Mouse (Mus musculus) forelimb bud, embryonic 11.5 days (tissue): Measurements from ENCODE around the gene Fxr2.

ENCODE experiments used
- DNase-seq: peaks from one replicate; pipeline ENCODE4 v3.0.0-alpha.2; 2012; ENCODE audit warnings: low read depth, low spot score

Gene Fxr2

DNA sequence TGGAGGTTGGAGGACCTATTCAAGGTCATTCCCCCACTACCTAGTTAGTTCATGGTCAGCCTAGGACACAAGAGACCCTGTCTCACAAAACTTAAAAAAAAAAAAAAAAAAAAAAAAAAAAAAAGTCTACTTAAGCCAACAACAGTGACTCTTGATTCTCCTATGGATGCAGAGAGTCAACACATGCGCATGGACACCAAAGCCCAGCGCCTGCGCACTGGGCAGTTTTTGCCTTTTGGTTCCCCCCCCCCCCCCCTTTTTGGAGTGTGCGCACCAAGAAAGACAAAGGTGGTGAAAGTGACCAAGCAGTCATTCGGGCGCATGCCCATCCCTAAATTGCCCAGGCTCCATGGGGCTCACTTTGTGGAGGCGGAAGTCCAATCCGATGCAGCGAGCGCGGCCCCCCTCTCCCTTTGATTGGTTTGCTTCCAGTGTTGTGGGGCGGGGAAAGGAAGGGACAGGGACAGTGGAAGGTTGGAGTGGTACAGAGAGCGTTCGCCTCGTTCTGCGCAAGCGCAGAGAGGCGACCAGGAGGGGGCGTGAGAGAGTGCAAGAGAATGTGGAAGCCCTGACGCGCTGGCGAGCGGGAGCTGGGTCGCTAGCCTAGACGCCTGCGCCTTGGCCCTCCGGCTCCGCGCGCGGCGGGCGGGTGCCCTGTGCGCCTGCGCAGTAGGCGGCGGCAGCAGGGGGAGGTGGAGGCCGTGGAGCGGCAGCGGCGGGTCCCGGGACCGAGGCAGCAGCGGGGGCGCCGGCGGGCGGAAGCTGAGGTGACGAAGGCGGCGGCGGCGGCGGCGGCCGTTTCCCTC is at the start of gene Fxr2:
TSS of gene Fxr2 (plus strand) at position 707 of the 806 bp plus-strand sequence.
- DNase-seq: peak; percentile 100

DNA sequence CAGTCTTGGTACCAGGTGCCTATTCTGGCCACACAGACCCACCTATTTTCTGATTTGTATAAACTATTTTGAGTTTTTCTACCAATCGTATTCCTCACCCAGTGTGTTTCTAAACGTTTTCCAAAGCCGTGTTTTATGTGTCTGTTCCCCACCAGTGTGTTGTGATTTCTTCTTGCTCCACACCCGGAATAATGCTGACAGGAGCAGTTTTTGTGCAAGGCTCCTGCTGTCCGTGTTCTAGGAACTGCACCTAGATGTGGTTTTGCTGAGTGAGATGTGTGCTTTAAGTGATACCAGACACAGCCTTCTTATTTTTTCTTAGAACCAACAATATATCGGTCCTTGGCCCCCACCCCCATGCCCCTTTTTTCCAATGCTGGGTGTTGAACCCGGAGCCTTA is 48.8 kb upstream of the Fxr2 start:
- DNase-seq: no peak

DNA sequence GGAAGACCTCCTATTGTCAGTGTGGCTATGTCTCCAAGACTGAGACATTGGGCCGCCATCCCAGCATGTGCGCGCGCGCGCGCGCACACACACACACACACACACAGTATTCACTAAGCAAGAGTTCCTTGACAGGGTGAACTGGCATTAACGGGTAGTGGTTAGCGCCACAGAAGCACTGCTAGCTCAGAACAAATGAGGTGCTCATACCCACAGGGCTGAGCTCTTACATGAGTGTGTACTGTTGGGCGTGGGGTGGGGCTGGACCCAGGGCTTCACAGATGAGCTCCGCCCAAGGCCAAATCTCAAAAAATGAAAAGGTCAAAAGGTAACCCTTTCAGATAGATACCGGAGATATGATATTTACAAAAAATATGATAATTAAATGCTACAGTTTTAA is 47.9 kb upstream of the Fxr2 start:
- no peak for DNase-seq

DNA sequence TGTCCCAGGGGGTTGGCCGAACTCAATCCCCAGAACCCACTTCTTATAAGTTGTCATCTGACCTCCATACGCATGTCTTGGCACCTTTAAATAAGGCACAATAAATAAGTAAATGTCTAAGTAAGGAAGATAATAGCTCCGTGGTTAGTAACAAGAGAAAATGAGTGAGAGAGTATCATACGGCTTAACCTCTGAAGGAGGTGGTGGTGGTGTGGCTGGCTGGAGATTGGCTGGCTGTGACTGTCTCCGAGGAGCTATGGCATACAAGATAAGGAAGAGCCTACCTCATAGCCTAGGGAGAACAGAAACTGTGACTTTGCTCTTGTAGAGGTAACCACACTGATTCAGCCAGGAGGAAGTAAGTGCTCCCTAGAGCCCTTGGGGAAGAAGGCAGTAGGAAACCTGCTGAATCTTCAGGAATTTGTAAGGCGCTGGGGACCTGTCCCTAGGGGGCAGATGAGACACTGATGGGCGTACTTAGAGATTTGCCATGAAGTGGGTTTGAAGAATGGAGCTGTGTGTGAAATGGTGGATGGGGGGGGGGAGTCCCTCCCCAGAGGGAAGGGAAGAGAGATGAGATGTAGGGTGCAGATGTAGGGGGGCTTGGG is 47.0 kb upstream of the Fxr2 start:
- DNase-seq: no peak

DNA sequence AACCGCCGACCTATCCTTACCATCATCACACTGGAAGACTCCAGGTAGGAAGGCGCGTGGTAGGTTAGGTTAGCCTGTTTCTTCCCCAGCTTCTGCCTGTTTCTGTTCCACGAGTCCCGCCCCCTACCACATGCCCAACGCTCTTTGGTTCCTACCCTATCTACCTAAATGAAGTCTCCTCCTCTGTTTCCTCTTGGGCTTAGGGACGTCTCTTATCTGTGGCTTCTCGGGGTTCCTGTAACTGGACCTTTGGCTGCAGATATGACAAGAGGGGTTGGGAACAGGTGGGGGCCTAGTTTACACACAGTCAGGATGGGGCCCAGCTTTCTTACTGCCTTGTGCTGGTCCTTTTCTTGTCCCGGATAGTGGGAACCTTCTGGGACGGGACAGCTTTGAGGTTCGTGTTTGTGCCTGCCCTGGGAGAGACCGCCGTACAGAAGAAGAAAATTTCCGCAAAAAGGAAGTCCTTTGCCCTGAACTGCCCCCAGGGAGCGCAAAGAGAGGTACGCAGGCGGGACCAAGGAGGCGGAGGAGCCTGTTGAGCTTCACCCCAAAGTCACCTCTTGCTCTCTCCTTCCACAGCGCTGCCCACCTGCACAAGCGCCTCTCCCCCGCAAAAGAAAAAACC is 43.5 kb upstream of the Fxr2 start:
- DNase-seq: no peak

DNA sequence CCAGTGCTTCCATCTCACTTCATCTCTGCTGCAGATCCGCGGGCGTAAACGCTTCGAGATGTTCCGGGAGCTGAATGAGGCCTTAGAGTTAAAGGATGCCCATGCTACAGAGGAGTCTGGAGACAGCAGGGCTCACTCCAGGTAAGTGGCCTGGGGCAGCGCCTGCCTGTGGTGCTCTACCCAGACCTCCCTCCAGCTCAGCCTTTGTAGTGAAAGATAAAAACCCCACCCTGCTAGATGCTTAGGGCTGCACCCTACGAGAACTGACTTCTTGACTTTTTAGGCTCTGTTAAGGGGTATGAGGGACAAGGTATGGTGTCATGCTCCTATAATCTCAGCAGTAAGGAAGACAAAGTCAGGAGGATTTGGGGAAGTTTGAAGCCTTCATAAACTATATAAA is 42.2 kb upstream of the Fxr2 start:
- DNase-seq: no peak

DNA sequence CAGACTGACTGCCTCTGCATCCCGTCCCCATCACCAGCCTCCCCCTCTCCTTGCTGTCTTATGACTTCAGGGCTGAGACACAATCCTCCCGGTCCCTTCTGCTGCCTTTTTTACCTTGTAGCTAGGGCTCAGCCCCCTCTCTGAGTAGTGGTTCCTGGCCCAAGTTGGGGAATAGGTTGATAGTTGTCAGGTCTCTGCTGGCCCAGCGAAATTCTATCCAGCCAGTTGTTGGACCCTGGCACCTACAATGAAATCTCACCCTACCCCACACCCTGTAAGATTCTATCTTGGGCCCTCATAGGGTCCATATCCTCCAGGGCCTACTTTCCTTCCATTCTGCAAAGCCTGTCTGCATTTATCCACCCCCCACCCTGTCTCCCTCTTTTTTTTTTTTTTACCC is 41.4 kb upstream of the Fxr2 start:
- no peak for DNase-seq

DNA sequence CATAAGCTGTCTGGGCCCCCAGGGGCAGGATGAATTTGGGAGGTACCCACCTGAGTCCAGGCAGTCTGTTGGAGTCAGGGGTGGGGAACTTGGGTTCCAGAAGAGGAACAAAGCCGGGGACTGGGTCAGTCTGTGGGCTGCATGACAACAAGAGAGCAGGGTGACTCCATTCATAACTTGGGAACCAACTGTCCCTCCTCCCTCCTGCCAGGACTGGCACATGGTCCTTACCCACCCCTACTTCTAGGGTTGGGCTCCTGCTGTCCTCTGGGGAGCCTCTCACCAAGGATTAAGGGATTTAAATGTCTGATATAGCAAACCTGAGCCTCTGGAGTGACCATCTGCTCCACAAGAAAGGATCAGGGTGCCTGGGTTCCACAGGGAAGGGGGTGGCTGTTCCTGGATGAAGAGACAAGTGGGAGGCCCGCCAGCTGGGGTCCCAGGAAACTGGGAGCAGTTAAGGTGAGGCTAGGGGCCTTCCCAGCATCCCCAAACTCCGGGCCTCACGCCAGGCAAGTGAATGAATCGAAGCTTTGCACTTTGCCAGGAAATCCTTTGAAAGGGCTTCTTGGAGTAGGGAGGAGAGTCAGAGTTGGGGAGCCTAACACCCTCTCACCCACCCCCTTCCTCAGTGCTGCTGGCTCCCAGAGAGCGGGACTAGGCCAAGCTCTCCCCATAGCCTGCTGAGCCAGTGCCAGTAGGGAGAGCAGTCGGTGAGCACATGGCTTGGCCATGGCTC is 40.7 kb upstream of the Fxr2 start:
- no peak for DNase-seq

DNA sequence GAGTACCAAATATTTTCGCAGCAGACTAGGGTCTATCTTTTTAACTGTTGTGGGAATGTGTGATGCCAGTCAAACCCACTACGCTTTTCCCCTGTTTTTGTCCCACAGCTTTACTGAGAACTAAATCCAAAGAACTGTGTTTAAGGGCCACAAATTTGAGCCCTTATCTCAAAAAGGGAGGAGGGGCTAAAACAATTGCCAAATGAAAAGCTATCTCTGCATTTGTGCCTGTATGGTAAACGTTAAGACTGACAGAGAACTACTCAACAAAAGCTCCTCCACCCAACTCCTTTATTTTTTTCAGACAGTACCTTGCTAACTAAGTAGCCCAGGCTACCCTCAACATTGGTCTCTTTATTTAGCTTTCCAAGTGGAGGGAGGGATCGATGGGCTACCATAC is 40.0 kb upstream of the Fxr2 start:
- DNase-seq: no peak

DNA sequence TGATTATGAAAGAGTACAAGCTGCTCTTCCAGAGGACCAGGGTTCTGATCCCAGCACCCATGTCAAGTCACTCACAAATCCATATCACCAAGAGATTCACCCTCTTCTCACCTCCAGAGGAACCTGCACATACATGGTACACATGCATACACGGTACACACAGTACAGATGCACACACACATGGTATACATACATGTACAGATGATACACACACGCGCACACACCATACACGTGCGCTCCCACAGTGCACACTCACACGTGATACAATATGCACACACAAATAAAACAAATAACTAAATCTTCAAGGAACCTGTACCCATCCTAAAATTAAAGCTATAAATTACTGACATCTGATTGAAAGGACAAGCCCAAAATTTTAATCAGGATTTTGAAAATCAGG is 37.9 kb upstream of the Fxr2 start:
- no peak for DNase-seq

DNA sequence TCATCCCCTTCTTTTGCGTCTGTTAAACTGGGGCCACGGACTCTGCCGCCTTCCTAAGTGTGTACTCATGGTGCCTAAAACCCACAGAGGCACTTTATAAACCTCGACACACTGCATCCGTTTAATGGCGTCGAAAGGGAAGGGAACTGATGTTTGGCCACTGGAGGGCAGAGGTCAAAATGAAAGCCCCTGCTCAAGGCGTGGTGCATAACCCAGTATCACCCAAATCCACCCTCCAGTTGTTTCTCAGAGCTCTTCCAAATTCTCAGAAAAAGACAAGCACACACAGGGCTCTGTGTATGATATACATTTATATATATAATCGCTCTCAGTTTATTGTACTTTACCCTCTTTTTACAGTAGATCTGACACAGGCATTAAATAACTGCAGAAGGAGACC is 33.4 kb upstream of the Fxr2 start:
- DNase-seq: no peak

DNA sequence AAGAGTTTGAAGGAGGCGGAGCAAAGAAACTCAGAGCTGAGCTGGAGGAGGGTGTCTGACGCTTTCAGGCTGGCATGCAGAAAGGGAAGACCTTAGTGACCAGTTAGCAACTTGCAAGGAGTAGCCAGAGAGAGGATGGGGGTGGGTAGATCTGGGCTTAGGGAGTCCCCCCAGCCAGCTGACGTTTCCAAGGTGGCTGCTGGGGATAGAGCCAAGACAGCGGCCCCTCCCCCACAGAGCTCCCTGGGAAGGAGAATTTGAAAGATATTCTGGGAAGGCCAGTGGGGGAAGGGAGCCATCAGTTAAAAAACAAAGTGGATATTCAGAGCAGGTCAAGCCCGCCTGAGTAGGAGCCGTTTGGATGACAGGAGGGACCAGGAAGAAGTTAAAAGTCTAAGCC is 32.7 kb upstream of the Fxr2 start:
- peak; percentile 35 for DNase-seq

DNA sequence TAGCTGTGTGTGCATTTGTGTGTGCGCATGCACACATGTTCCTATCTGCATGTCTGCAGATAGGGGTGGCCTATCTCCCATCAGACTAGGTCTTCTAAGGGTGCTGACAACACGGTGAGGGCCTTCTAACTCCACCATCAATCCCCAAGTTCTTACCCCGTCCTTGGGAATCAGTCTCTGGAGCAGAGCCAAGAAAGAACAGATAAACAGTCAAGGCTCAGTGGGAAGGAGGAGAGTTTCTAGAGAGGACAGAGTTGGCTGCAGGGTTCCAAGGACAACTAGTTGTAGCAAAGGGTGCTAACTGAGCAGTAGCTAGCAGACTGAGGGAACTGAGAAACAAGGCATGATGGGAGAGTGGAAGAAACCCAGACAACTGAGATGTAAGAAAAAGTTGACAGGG is 31.0 kb upstream of the Fxr2 start:
- DNase-seq: no peak

DNA sequence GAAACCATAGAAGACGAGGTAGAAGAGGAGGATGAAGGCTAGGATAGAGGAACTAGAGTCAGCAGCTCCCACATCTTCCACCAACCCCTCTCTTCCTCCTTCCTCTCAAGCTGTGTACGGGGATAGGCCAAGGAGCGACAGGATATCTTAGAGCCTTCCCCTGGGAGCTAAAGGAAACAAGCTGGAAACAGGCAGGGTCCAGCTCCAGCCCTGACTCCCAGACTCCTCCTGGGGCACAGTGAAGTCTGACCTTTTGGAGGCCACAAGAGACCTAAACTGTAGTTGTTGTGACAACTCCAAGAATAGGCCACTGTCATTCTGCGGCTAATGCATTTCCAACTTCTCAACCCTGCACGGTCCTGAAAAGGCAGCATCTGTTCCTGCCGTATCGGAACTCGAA is 29.3 kb upstream of the Fxr2 start:
- no peak for DNase-seq

DNA sequence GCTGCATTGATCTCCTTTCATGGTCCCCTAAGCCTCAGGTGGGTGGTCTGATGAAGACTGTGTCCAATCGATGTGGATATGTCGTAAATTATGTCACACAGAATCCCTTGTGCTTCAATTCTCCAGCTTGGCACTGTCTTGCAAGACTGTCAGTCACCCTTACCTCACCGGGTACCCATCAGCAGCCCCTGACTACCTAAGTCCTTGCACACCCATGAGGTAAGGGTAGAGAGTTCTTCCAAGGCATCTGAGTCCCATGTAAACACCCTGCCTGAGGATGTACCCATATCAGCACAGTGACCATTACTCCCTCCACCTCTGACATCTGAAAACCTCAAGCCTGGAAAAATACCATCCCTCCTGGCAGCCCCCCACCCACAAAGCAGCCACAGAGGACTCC is 28.4 kb upstream of the Fxr2 start:
- no peak for DNase-seq

DNA sequence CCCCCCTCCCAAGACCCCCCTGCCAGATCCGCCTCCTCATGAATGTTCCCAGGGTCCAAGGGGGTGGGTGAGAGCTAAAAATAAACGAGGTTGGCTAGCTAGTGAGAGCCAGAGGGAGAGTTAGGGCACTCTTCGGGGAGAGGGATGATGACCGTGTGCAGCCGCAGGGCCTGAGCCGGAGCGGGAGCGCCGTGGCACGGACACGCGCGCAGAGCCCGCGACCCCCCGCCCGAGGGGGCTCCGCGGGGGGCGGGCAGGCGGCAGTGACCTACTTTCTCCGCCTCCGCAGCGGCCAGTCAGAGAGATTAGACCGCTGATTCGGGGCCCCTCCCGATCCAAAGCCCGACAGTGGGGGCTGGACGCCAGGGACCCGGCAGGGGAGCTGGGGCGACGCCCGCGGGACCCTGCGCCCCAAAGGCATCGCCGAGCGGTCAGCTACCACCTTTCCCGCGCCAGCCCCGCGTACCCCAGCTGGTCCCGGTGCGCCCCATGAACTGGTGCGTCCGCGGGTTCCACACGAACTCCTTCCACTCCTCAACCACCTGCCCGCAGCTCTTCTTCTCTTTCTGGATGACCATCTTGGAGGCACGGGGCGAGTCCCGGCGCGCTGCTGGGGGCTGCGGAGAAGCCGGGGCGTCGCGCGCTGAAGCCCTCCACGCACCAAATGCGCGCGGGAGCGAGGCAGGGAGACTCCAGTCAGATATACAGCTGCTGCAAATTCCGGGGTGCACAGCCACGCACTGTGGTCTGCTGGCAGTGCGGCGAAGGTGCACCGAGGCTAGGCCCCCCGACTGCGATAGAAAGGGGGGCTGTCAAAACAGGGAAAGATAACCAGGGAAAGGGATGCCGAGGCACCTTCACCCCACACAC is 27.8 kb upstream of the Fxr2 start:
- no peak for DNase-seq

DNA sequence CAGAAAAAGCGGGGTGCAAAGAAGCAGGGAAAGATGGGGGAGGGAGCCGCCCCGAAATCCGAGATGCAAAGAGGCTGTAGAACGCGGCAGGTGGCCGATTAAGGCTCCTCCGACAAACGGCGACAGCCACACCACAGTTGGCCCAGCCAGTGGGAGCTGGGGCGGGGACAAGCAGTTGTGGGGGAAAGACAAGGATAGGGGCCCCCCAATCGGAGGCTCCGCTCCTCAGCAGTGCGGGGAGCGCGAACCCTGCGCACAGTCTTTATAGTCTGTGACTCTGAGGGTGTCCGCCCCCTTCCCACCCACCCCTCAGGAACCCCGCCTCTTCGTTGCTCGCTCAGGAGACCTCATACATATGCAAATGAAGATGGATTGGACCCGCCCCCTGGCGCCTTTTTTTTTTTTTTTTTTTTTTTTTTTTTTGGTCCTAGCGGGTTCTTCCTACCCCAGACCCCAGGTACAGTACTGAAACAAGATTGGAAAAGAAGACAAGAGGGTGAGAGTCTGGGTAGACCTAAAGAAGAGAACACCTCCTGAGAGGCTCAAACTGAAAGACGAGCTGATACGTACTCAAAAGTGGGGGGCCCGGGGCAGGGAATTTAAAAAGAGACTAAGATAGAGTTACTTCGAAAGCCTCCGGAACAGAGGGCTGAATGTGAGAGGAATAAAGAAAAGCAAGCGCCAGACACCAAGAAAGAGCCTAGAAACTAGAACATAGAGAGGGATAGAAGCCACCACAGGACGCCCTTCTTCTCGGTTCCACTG is 26.9 kb upstream of the Fxr2 start, which contains the start of gene Atp1b2:
TSS of gene Atp1b2 (minus strand) at position 217 of the 765 bp plus-strand sequence.
- DNase-seq: peak; percentile 74

DNA sequence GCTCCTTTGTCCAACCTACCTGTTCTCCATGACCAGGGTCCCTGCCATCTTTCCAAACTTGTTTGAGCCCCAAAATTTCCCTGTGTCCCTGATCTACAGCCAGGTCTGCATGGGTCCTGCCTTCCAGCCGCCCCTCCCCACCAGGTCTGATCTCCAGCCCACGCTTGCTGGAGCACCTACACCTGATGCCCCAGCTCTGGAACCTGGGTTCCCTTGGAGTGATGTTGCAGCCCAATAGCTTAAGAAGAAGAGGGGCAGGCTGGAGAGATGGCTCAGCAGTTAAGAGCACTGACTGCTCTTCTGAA is 26.3 kb upstream of the Fxr2 start:
- no peak for DNase-seq

DNA sequence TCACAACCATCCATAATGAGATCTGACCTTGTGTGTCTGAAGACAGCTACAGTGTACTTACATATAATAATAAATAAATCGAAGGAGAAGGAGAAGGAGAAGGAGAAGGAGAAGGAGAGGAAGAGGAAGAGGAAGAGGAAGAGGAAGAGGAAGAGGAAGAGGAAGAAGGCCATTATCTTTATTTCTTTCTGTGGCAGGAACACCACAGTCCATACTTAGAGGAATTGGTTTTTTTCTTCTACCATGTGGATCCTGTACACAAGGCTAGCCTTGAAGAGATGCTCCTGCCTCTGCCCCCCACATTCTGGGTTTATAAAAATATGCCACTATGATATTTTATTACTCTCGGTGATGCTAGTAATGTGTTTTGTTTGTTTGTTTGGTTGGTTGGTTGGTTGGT is 26.0 kb upstream of the Fxr2 start:
- no peak for DNase-seq

DNA sequence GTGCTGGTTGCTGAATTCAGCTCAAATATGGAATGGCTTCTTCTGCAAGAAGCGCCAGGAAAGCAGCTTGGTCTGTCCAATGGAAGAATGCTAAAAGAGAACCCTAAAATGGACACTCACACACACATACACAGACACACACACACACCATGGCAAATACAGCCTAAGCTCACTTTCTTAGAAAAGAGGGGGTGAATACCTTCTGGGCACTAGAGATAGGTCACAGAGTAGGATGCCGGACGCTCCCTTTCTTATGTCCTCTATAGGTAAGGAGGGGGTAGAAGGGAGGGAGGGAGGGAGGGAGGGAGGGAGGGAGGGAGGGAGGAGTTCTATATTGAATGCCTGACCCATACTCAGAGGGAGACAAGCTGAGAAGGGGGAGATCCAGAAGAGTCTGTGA is 24.3 kb upstream of the Fxr2 start:
- DNase-seq: no peak

DNA sequence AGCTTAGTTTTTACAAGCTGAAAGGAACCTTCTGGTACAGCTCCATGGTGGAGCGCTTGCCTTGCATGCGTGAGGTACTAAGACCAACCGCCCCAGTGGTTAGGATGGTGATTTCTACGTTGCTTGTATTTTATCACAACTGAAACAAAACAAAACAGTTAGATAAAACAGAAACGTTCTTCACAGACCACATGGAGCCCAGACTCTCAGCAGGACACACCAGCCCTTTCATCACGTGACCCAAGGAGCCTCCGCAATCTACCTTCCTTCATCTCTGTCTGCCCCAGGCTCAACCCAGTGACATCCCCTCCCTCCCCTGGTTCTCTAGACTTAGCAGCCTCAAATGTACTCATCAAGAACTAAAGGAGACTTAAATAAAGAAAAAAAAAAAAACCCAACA is 23.4 kb upstream of the Fxr2 start:
- no peak for DNase-seq
